Mouse (Mus musculus) midbrain, embryonic 12.5 days (tissue): ENCODE data around the gene Bbx. TPM values are rescaled to one million over a fixed set of nuclear protein-coding genes. Genes with fewer than 3 reads are reported as not detected.

Source experiments
- ATAC-seq: fragments of 200-750 bp; cut with Nextera tagmentation; 2 replicates; pipeline ENCODE4 v1.8.0; 2017; ENCODE audit warnings: low read depth, moderate TSS enrichment, moderate library complexity; ENCODE audit not compliant: low FRiP score
- H3K27ac ChIP-seq: fragments of 300-500 bp; sonication (generic); replicated peaks from 2 replicates; pipeline ENCODE4 v1.5.1; 2016; ENCODE audit warnings: mild to moderate bottlenecking
- H3K27me3 ChIP-seq: fragments of 300-500 bp; sonication (generic); 2 replicates; pipeline ENCODE4 v1.6.1; 2016; ENCODE audit warnings: mild to moderate bottlenecking
- H3K36me3 ChIP-seq: fragments of 300-500 bp; sonication (generic); 2 replicates; pipeline ENCODE4 v1.6.1; 2016
- H3K4me1 ChIP-seq: fragments of 300-500 bp; sonication (generic); 2 replicates; pipeline ENCODE4 v1.6.1; 2016
- H3K4me2 ChIP-seq: fragments of 300-500 bp; sonication (generic); replicated peaks from 2 replicates; pipeline ENCODE4 v1.6.1; 2016; ENCODE audit warnings: mild to moderate bottlenecking, moderate library complexity
- H3K4me3 ChIP-seq: fragments of 300-500 bp; sonication (generic); 2 replicates; pipeline ENCODE4 v1.5.1; 2016; ENCODE audit warnings: mild to moderate bottlenecking
- H3K9ac ChIP-seq: fragments of 300-500 bp; sonication (generic); replicated peaks from 2 replicates; pipeline ENCODE4 v1.6.1; 2016; ENCODE audit warnings: mild to moderate bottlenecking, moderate library complexity
- H3K9me3 ChIP-seq: fragments of 300-500 bp; sonication (generic); 2 replicates; pipeline ENCODE4 v1.6.1; 2016; ENCODE audit warnings: mild to moderate bottlenecking
- whole genome bisulfite sequencing: fragments of 180-500 bp; shearing (Covaris S2); methylation state at CpG from one replicate; pipeline ENCODE4 v1.1.7; 2016; 5-methylcytosine and 5-hydroxymethylcytosine counted together
- polyA plus RNA-seq: library from polyadenylated mRNA; unstranded; fragments of >200 nt; fragmentation: Nextera tagmentation; extraction: Ambion mirVana; gene quantifications from 2 replicates; pipeline ENCODE4 v1.2.1, GENCODE M21; 2016

Bbx gene
- polyA plus RNA-seq, 1 experiment from 2014 or later = 32.6 TPM

- Histone ChIP-seq H3K4me3 (no peak overlapping the region), H3K36me3 (no peaks in the 10 kb centered on the region), H3K4me1 (no peaks in the 10 kb centered on the region), H3K27ac (no peak overlapping the region), H3K9me3 (no peaks in the 10 kb centered on the region), H3K4me2 (no peak overlapping the region), H3K27me3 (no peaks in the 10 kb centered on the region), H3K9ac (no peak overlapping the region)
- ATAC-seq = no peak
Observed at GRCm38 (mm10) chr16:50217084-50217483, 215.1 kb downstream of the Bbx start.

- H3K9ac ChIP-seq = no peak overlapping the region
- no peak overlapping the region for H3K4me2 ChIP-seq
- no peak overlapping the region for H3K4me3 ChIP-seq
- no peaks in the 10 kb centered on the region for H3K4me1 ChIP-seq
- H3K36me3 ChIP-seq = no peaks in the 10 kb centered on the region
- no peak for ATAC-seq
- H3K9me3 ChIP-seq = no peaks in the 10 kb centered on the region
- 92% methylated on average over 4 of the region's 4 CpGs for WGBS
- no peak overlapping the region for H3K27ac ChIP-seq
- no peaks in the 10 kb centered on the region for H3K27me3 ChIP-seq
Observed at GRCm38 (mm10) chr16:50211727-50212126, 220.5 kb downstream of the Bbx start.

GRCm38 (mm10) chr16:50211231-50211630 lies 221.0 kb downstream of the Bbx start:
- Histone ChIP-seq H3K27ac (no peak overlapping the region), H3K4me3 (no peak overlapping the region), H3K4me2 (no peak overlapping the region), H3K9me3 (no peaks in the 10 kb centered on the region), H3K4me1 (no peaks in the 10 kb centered on the region), H3K36me3 (no peaks in the 10 kb centered on the region), H3K9ac (no peak overlapping the region), H3K27me3 (no peaks in the 10 kb centered on the region)
- no peak for ATAC-seq
- WGBS = 91% methylated on average over 6 of the region's 6 CpGs

- no peak for ATAC-seq
- H3K9me3 ChIP-seq = no peaks in the 10 kb centered on the region
- H3K4me1 ChIP-seq = no peaks in the 10 kb centered on the region
- no peak overlapping the region for H3K4me2 ChIP-seq
- no peak overlapping the region for H3K4me3 ChIP-seq
- H3K27ac ChIP-seq = no peak overlapping the region
- no peaks in the 10 kb centered on the region for H3K36me3 ChIP-seq
- H3K27me3 ChIP-seq = no peaks in the 10 kb centered on the region
- H3K9ac ChIP-seq = no peak overlapping the region
- WGBS = 90% methylated on average over 2 of the region's 2 CpGs
Observed at GRCm38 (mm10) chr16:50210742-50211141, 221.4 kb downstream of the Bbx start.

GRCm38 (mm10) chr16:50204944-50205343 lies 227.2 kb downstream of the Bbx start:
- no peak overlapping the region for H3K27ac ChIP-seq
- H3K27me3 ChIP-seq = no peaks in the 10 kb centered on the region
- no peak overlapping the region for H3K9ac ChIP-seq
- H3K36me3 ChIP-seq = peaks cover 12% of the 10 kb centered on the region
- 92% methylated on average over 3 of the region's 3 CpGs for WGBS
- H3K4me2 ChIP-seq = no peak overlapping the region
- no peak for ATAC-seq
- H3K4me1 ChIP-seq = no peaks in the 10 kb centered on the region
- no peak overlapping the region for H3K4me3 ChIP-seq
- no peaks in the 10 kb centered on the region for H3K9me3 ChIP-seq

- WGBS = 82% methylated on average over 7 of the region's 7 CpGs
- no peak for ATAC-seq
- Histone ChIP-seq H3K9me3 (no peaks in the 10 kb centered on the region), H3K36me3 (peaks cover 20% of the 10 kb centered on the region), H3K27ac (no peak overlapping the region), H3K4me2 (no peak overlapping the region), H3K4me1 (no peaks in the 10 kb centered on the region), H3K4me3 (no peak overlapping the region), H3K9ac (no peak overlapping the region), H3K27me3 (no peaks in the 10 kb centered on the region)
Observed at GRCm38 (mm10) chr16:50201546-50202151, 230.5 kb downstream of the Bbx start.

- no peak overlapping the region for H3K27ac ChIP-seq
- H3K9ac ChIP-seq = no peak overlapping the region
- no peak for ATAC-seq
- 94% methylated on average over 15 of the region's 15 CpGs for WGBS
- no peaks in the 10 kb centered on the region for H3K27me3 ChIP-seq
- no peaks in the 10 kb centered on the region for H3K9me3 ChIP-seq
- H3K4me2 ChIP-seq = no peak overlapping the region
- H3K4me1 ChIP-seq = no peaks in the 10 kb centered on the region
- no peak overlapping the region for H3K4me3 ChIP-seq
- H3K36me3 ChIP-seq = peaks cover 20% of the 10 kb centered on the region
Observed at GRCm38 (mm10) chr16:50200214-50200613, 232.0 kb downstream of the Bbx start.

- ATAC-seq = no peak
- Histone ChIP-seq H3K4me2 (no peak overlapping the region), H3K9ac (no peak overlapping the region), H3K4me1 (no peaks in the 10 kb centered on the region), H3K9me3 (no peaks in the 10 kb centered on the region), H3K36me3 (peaks cover 24% of the 10 kb centered on the region), H3K4me3 (no peak overlapping the region), H3K27ac (no peak overlapping the region), H3K27me3 (no peaks in the 10 kb centered on the region)
- WGBS = 64% methylated on average over 4 of the region's 4 CpGs
Observed at GRCm38 (mm10) chr16:50196118-50196517, 236.1 kb downstream of the Bbx start.

- no peaks in the 10 kb centered on the region for H3K27me3 ChIP-seq
- H3K36me3 ChIP-seq = 0 out of 2 replicates have a peak, but pooled peaks cover 7% of the 10 kb centered on the region
- H3K9me3 ChIP-seq = no peaks in the 10 kb centered on the region
- H3K4me1 ChIP-seq = no peaks in the 10 kb centered on the region
- ATAC-seq = no peak
- H3K27ac ChIP-seq = no peak overlapping the region
- no peak overlapping the region for H3K4me2 ChIP-seq
- 92% methylated on average over 1 of the region's 1 CpGs for whole genome bisulfite sequencing
- H3K9ac ChIP-seq = no peak overlapping the region
- no peak overlapping the region for H3K4me3 ChIP-seq
Observed at GRCm38 (mm10) chr16:50192626-50193025, 239.6 kb downstream of the Bbx start.

- Histone ChIP-seq H3K4me2 (no peak overlapping the region), H3K27ac (no peak overlapping the region), H3K9ac (no peak overlapping the region), H3K4me1 (peaks cover 8% of the 10 kb centered on the region), H3K27me3 (no peaks in the 10 kb centered on the region), H3K4me3 (no peak overlapping the region), H3K36me3 (0 out of 2 replicates have a peak, but pooled peaks cover 7% of the 10 kb centered on the region), H3K9me3 (no peaks in the 10 kb centered on the region)
- no peak for ATAC-seq
- WGBS = 60% methylated on average over 6 of the region's 6 CpGs
Observed at GRCm38 (mm10) chr16:50189108-50189507, 243.1 kb downstream of the Bbx start.

GRCm38 (mm10) chr16:50186604-50187003 lies 245.6 kb downstream of the Bbx start:
- no peak for ATAC-seq
- Histone ChIP-seq H3K4me3 (no peak overlapping the region), H3K4me1 (peaks cover 8% of the 10 kb centered on the region), H3K27me3 (no peaks in the 10 kb centered on the region), H3K4me2 (no peak overlapping the region), H3K27ac (no peak overlapping the region), H3K9ac (no peak overlapping the region), H3K36me3 (no peaks in the 10 kb centered on the region), H3K9me3 (no peaks in the 10 kb centered on the region)
- 83% methylated on average over 6 of the region's 6 CpGs for WGBS

GRCm38 (mm10) chr16:50185041-50185440 lies 247.1 kb downstream of the Bbx start:
- H3K4me1 ChIP-seq = peaks cover 8% of the 10 kb centered on the region
- no peaks in the 10 kb centered on the region for H3K9me3 ChIP-seq
- no peaks in the 10 kb centered on the region for H3K36me3 ChIP-seq
- no peak overlapping the region for H3K27ac ChIP-seq
- WGBS = 10% methylated on average over 5 of the region's 5 CpGs
- H3K4me2 ChIP-seq = no peak overlapping the region
- no peak overlapping the region for H3K9ac ChIP-seq
- peak; percentile 87 for ATAC-seq
- H3K4me3 ChIP-seq = no peak overlapping the region
- no peaks in the 10 kb centered on the region for H3K27me3 ChIP-seq

GRCm38 (mm10) chr16:50182988-50183387 lies 249.2 kb downstream of the Bbx start:
- Histone ChIP-seq H3K9ac (no peak overlapping the region), H3K4me1 (peaks cover 8% of the 10 kb centered on the region), H3K36me3 (no peaks in the 10 kb centered on the region), H3K4me3 (no peak overlapping the region), H3K27me3 (no peaks in the 10 kb centered on the region), H3K4me2 (no peak overlapping the region), H3K27ac (no peak overlapping the region), H3K9me3 (no peaks in the 10 kb centered on the region)
- WGBS = 84% methylated on average over 8 of the region's 8 CpGs
- no peak for ATAC-seq
